Mouse (Mus musculus) heart, postnatal 25 days (tissue): ENCODE results near the gene Ankrd10. TPM values are rescaled to one million over a fixed set of nuclear protein-coding genes. Genes with fewer than 3 reads are reported as not detected.
"Not testable (repeated sequence)": the region's sequence is repeated elsewhere in the genome, so short reads cannot be mapped to it uniquely, and the experiment has no call there.

Source experiments
- DNase-seq: peaks from one replicate; pipeline ENCODE4 v3.0.0; 2022; ENCODE audit warnings: low spot score
- intact Hi-C: fragments of 180-260 bp; cut with DNase I; formaldehyde crosslinking; loops from one replicate; pipeline ENCODE4 v1.15.1; 2025
- total RNA-seq, 2 experiments: library from RNA; stranded (reverse); gene quantifications; 2 replicates each; pipeline ENCODE4 v1.2.3; 2021

Ankrd10 gene
- 10 to 100 TPM; 24.4 to 25.4 TPM for total RNA-seq

- intact Hi-C loops = loop anchor here (2.0 kb wide), 1 partner anchor 141 kb away; no protein-coding TSS in a partner anchor
- peak; percentile 95 for DNase-seq
Observed at GRCm38 (mm10) chr8:11635611-11636081, at the start of gene Ankrd10. Gene Ankrd10 (minus strand): TSS chr8:11635757.

GRCm38 (mm10) chr8:11684558-11684957 is 49.0 kb upstream of the Ankrd10 start:
- DNase-seq = no peak
- intact Hi-C loops = no loop called here

- intact Hi-C loops = no loop called here
- no peak for DNase-seq
Observed at GRCm38 (mm10) chr8:11668308-11668707, 32.8 kb upstream of the Ankrd10 start.

- DNase-seq, intact Hi-C loops: not testable (repeated sequence)
Observed at GRCm38 (mm10) chr8:11666023-11666716, 30.6 kb upstream of the Ankrd10 start.

- intact Hi-C loops = no loop called here
- no peak for DNase-seq
Observed at GRCm38 (mm10) chr8:11661969-11662368, 26.4 kb upstream of the Ankrd10 start.

- intact Hi-C loops = no loop called here
- no peak for DNase-seq
Observed at GRCm38 (mm10) chr8:11650021-11650420, 14.5 kb upstream of the Ankrd10 start.

- intact Hi-C loops = no loop called here
- DNase-seq = no peak
Observed at GRCm38 (mm10) chr8:11643123-11643522, 7.6 kb upstream of the Ankrd10 start.

GRCm38 (mm10) chr8:11640606-11641005 is 5.0 kb upstream of the Ankrd10 start:
- DNase-seq = no peak
- intact Hi-C loops = no loop called here

GRCm38 (mm10) chr8:11637531-11637930 is 2.0 kb upstream of the Ankrd10 start:
- no peak for DNase-seq
- intact Hi-C loops = loop anchor here (2.0 kb wide), 1 partner anchor 139 kb away; no protein-coding TSS in a partner anchor

GRCm38 (mm10) chr8:11636324-11637057 is 934 bp upstream of the Ankrd10 start:
- intact Hi-C loops = loop anchor here (2.0 kb wide), 1 partner anchor 140 kb away; no protein-coding TSS in a partner anchor
- peak; percentile 78 for DNase-seq

GRCm38 (mm10) chr8:11635012-11635577 is 462 bp downstream of the Ankrd10 start:
- DNase-seq = peak; percentile 71
- intact Hi-C loops = no loop called here

GRCm38 (mm10) chr8:11634331-11635011 is 1.1 kb downstream of the Ankrd10 start:
- intact Hi-C loops = loop anchor here (5.0 kb wide), 1 partner anchor 68 kb away; the partner anchor contains the start of gene 1700016D06Rik
- no peak for DNase-seq

GRCm38 (mm10) chr8:11633414-11633813 is 2.1 kb downstream of the Ankrd10 start:
- DNase-seq = no peak
- intact Hi-C loops = loop anchor here (5.0 kb wide), 1 partner anchor 69 kb away; the partner anchor contains the start of gene 1700016D06Rik

- intact Hi-C loops = loop anchor here (5.0 kb wide), 1 partner anchor 70 kb away; the partner anchor contains the start of gene 1700016D06Rik
- DNase-seq = peak; percentile 57
Observed at GRCm38 (mm10) chr8:11632406-11632805, 3.2 kb downstream of the Ankrd10 start.

GRCm38 (mm10) chr8:11629206-11629605 is 6.4 kb downstream of the Ankrd10 start:
- DNase-seq = no peak
- intact Hi-C loops = no loop called here

- DNase-seq = no peak
- intact Hi-C loops = no loop called here
Observed at GRCm38 (mm10) chr8:11628506-11629132, 6.9 kb downstream of the Ankrd10 start.

- no peak for DNase-seq
- intact Hi-C loops = no loop called here
Observed at GRCm38 (mm10) chr8:11627717-11628116, 7.8 kb downstream of the Ankrd10 start.

GRCm38 (mm10) chr8:11625084-11625483 is 10.5 kb downstream of the Ankrd10 start:
- DNase-seq = no peak
- intact Hi-C loops = no loop called here

- DNase-seq = no peak
- intact Hi-C loops = loop anchor here (5.0 kb wide), 1 partner anchor 83 kb away; the partner anchor contains the start of gene 1700016D06Rik
Observed at GRCm38 (mm10) chr8:11619091-11619490, 16.5 kb downstream of the Ankrd10 start.
